Mouse (Mus musculus) G1E (cell line): ENCODE data around the gene Unc5c.

Experiments
- CTCF ChIP-seq: IDR thresholded peaks from 2 replicates; pipeline ENCODE4 v1.5.1; 2012; ENCODE audit warnings: low read depth, low read length, inconsistent platforms, mixed read lengths
- GATA1 ChIP-seq: IDR thresholded peaks from 2 replicates; pipeline ENCODE4 v1.6.1; 2012; ENCODE audit warnings: borderline replicate concordance, low read length, inconsistent platforms, mixed read lengths
- GATA2 ChIP-seq: IDR thresholded peaks from 2 replicates; pipeline ENCODE4 v1.6.1; 2012; ENCODE audit warnings: low read depth, low read length, inconsistent platforms, borderline replicate concordance
- POLR2AphosphoS5 ChIP-seq: IDR thresholded peaks from 2 replicates; pipeline ENCODE4 v1.6.1; 2012; ENCODE audit warnings: low read depth, low read length, inconsistent platforms; ENCODE audit not compliant: insufficient replicate concordance
- TAL1 ChIP-seq: conservative IDR thresholded peaks from 2 replicates; pipeline ENCODE4 v1.6.1; 2012; ENCODE audit warnings: low read depth, low read length, inconsistent platforms, mixed read lengths

- TF ChIP-seq CTCF (no peak), POLR2AphosphoS5 (no peak), GATA1 (no peak), TAL1 (no peak), GATA2 (no peak)
These were observed 112.4 kb downstream of the Unc5c start for GRCm38 (mm10) chr3:141577382-141577781.
